ENCODE assay signal across 16 mouse cellular contexts in genomic region chr9:121639790-121640189, GRCm38 (mm10). TPM values are rescaled to one million over a fixed set of nuclear protein-coding genes. Genes with fewer than 3 reads are reported as not detected.
DNase-seq lines count a peak whose midpoint lies in the region; ATAC-seq and TF ChIP-seq lines count a peak whose summit lies in the region.
"Had no signal": no experiment of that assay in that cellular context is flagged by ENCODE, and none has a peak within 500 bp of the region (broad histone marks: within the 10 kb centered on the region; RNA-seq: fewer than 3 reads in every experiment).

No protein-coding gene starts in this region.

- no peaks in the 10 kb centered on the region for H3K4me1 ChIP-seq in liver, adult 2 months (ENCODE audit: control insufficient read depth, insufficient read depth, low read length)
- H3K4me1 ChIP-seq in liver, embryonic 12.5 days, result peaks cover 18% of the 10 kb centered on the region

- no peak for TF ChIP-seq POLR2A in liver, adult 2 months (IDR thresholded peaks at IDR 0.05; ENCODE audit: extremely low read depth, insufficient read depth, low read length)

- no peak overlapping the region for H3K27ac ChIP-seq in liver, adult 2 months (replicated peaks; ENCODE audit: insufficient read depth, low read depth, low read length)
- no peak overlapping the region for H3K27ac ChIP-seq in liver, embryonic 12.5 days
- H3K27ac ChIP-seq: embryonic facial prominence, embryonic 12.5 days; hindbrain, embryonic 15.5 days; liver, embryonic 15.5 days had no signal

- ATAC-seq in liver, embryonic 12.5 days, result no peak
- ATAC-seq in megakaryocyte progenitor cell, adult 5-6 weeks (replicated peaks; ENCODE audit: poor library complexity), result no peak
- ATAC-seq: CD4-positive, CD25-positive, alpha-beta regulatory T cell, adult 4 months had no signal

- WGBS in liver, adult 2 months, result 60% methylated on average over 16 of the region's 16 CpGs
- 49% methylated on average over 16 of the region's 16 CpGs for WGBS in liver, embryonic 12.5 days (ENCODE audit: insufficient replicate concordance)

- H3K9me3 ChIP-seq in liver, embryonic 12.5 days (replicated peaks), result no peaks in the 10 kb centered on the region
- H3K9me3 ChIP-seq: embryonic facial prominence, embryonic 12.5 days; heart, embryonic 12.5 days; hindbrain, embryonic 15.5 days; liver, embryonic 15.5 days had no signal

- no peak overlapping the region for H3K4me2 ChIP-seq in liver, embryonic 12.5 days
- H3K4me2 ChIP-seq: embryonic facial prominence, embryonic 12.5 days; heart, embryonic 12.5 days; hindbrain, embryonic 15.5 days; liver, embryonic 15.5 days had no signal

- peak overlapping the region; percentile 34; the same call in 1 of the 2 replicates for H3K4me3 ChIP-seq in liver, adult 2 months (ENCODE audit: insufficient read depth, low read depth, low read length)
- no peak overlapping the region for H3K4me3 ChIP-seq in liver, embryonic 12.5 days
- H3K4me3 ChIP-seq: embryonic facial prominence, embryonic 12.5 days; heart, embryonic 12.5 days; hindbrain, embryonic 15.5 days; liver, embryonic 15.5 days had no signal

- DNase-seq in liver, adult 2 months (ENCODE audit: extremely low read depth, low read depth, low spot score), result no peak
- DNase-seq in cerebellum, postnatal 14 days, result peak; percentile 70 to 86
- DNase-seq in left cerebral cortex, adult 11 months (ENCODE audit: low spot score), result peak; percentile 72
- peak; percentile 72 for DNase-seq in right cerebral cortex, postnatal 14 days
- no peak for DNase-seq in heart, postnatal 36 days
- DNase-seq in adrenal gland, postnatal 36 days, result no peak
- DNase-seq: kidney, postnatal 25 days had no signal

- no peaks in the 10 kb centered on the region for H3K79me2 ChIP-seq in liver, adult 2 months (ENCODE audit: control insufficient read depth, insufficient read depth, low read length)

- peaks cover 8% of the 10 kb centered on the region for H3K27me3 ChIP-seq in liver, adult 2 months (ENCODE audit: control insufficient read depth, insufficient read depth, low read length)
- H3K27me3 ChIP-seq in liver, embryonic 12.5 days (replicated peaks), result peaks cover 75% of the 10 kb centered on the region

- intact Hi-C loops in heart, postnatal 36 days (cut with DNase I), result no loop called here

- H3K9ac ChIP-seq in liver, adult 2 months (ENCODE audit: low read depth, low read length), result no peak overlapping the region
- H3K9ac ChIP-seq in liver, embryonic 12.5 days, result no peak overlapping the region
- H3K9ac ChIP-seq: embryonic facial prominence, embryonic 12.5 days; heart, embryonic 12.5 days; hindbrain, embryonic 15.5 days; liver, embryonic 15.5 days had no signal

- no peak for TF ChIP-seq CTCF in liver, adult 2 months (IDR thresholded peaks at IDR 0.05; ENCODE audit: low read depth, low read length)

- no peaks in the 10 kb centered on the region for H3K36me3 ChIP-seq in liver, adult 2 months (ENCODE audit: control insufficient read depth, insufficient read depth, low read length)
- no peaks in the 10 kb centered on the region for H3K36me3 ChIP-seq in liver, embryonic 12.5 days
- H3K36me3 ChIP-seq: embryonic facial prominence, embryonic 12.5 days; heart, embryonic 12.5 days; hindbrain, embryonic 15.5 days; liver, embryonic 15.5 days had no signal

RNA-seq across cellular contexts. Expression of gene Lyzl4, which starts 2.1 kb away (rescaled TPM):
- total RNA-seq in liver, adult 2 months (2014; rRNA removed), result not detected in 2 replicates
- not detected in 2 replicates for polyA plus RNA-seq in liver, adult 2 months (2012; rRNA removed)
- polyA plus RNA-seq in liver, embryonic 12.5 days (2016; fragmentation: Nextera tagmentation; extraction: Ambion mirVana), result 0.23 and 0.29 TPM in 2 replicates
- not detected for total RNA-seq in heart, postnatal 36 days (2021)
- not detected in 2 replicates for total RNA-seq in megakaryocyte progenitor cell, adult 5-6 weeks (2015)
- total RNA-seq in megakaryocyte progenitor cell, adult 5-6 weeks (2017), result not detected in 2 replicates
- total RNA-seq in adrenal gland, postnatal 36 days (2021), result not detected
- total RNA-seq: gastrocnemius, adult 18-20 months had no signal
- polyA plus RNA-seq: CD4-positive, CD25-positive, alpha-beta regulatory T cell, adult 4 months; heart, embryonic 12.5 days; liver, embryonic 15.5 days; neural tube, embryonic 14.5 days had no signal

RNA-seq across cellular contexts. Expression of gene Vipr1, which starts 2.7 kb away (rescaled TPM):
- total RNA-seq in liver, adult 2 months (2014; rRNA removed), result 22.2 and 25.4 TPM in 2 replicates
- polyA plus RNA-seq in liver, adult 2 months (2012; rRNA removed), result 16.7 and 16.9 TPM in 2 replicates
- polyA plus RNA-seq in liver, embryonic 12.5 days (2016; fragmentation: Nextera tagmentation; extraction: Ambion mirVana), result 0.14 and 0.23 TPM in 2 replicates
- total RNA-seq in heart, postnatal 36 days (2021), result 1 to 10 TPM; 1.1 to 3.9 TPM
- not detected in 2 replicates for total RNA-seq in megakaryocyte progenitor cell, adult 5-6 weeks (2015)
- total RNA-seq in megakaryocyte progenitor cell, adult 5-6 weeks (2017), result 0.12 and 0.41 TPM in 2 replicates
- under 1 TPM; 0.26 to 0.40 TPM for total RNA-seq in adrenal gland, postnatal 36 days (2021)

Comparison
In these comparisons a context has a peak if more than half of its experiments do, and no peak if none do; other contexts are left out.
1. DNase-seq: peak in cerebellum, postnatal 14 days (2 of 2), left cerebral cortex, adult 11 months (single experiment) and right cerebral cortex, postnatal 14 days (single experiment); none in liver, adult 2 months (single experiment), heart, postnatal 36 days (0 of 2) and adrenal gland, postnatal 36 days (0 of 2).